Mouse (Mus musculus): Measurements from ENCODE around the gene Dhdh.

GRCm38 (mm10) chr7:45454971-45455370, 33.6 kb downstream of the Dhdh start:
- TF ChIP-seq CTCF (IDR thresholded peaks at IDR 0.05; ENCODE audit: control insufficient read depth, insufficient read depth, insufficient replicate concordance, low read depth, low read length) = no peak
- no peak for TF ChIP-seq POLR2A (IDR thresholded peaks at IDR 0.05; ENCODE audit: control insufficient read depth, low read depth, low read length)
